Mouse (Mus musculus) kidney, embryonic 15.5 days (tissue): ENCODE measurements around the gene Zbtb8os. TPM values are rescaled to one million over a fixed set of nuclear protein-coding genes. Genes with fewer than 3 reads are reported as not detected.
A peak's percentile ranks its signal among the peaks of the same experiment; 100 is the strongest.

Experiments used
- ATAC-seq: fragments of 200-750 bp; cut with Nextera tagmentation; replicated peaks from 2 replicates; pipeline ENCODE4 v1.8.0; 2017; ENCODE audit warnings: moderate TSS enrichment; ENCODE audit not compliant: low FRiP score
- H3K27ac ChIP-seq: fragments of 300-500 bp; sonication (generic); 2 replicates; pipeline ENCODE4 v1.5.1; 2015; ENCODE audit warnings: mild to moderate bottlenecking, inconsistent platforms
- H3K27me3 ChIP-seq: fragments of 300-500 bp; sonication (generic); 2 replicates; pipeline ENCODE4 v1.6.1; 2015; ENCODE audit warnings: inconsistent platforms
- H3K36me3 ChIP-seq: fragments of 300-500 bp; sonication (generic); 2 replicates; pipeline ENCODE4 v1.6.1; 2015; ENCODE audit warnings: inconsistent platforms
- H3K4me1 ChIP-seq: fragments of 300-500 bp; sonication (generic); 2 replicates; pipeline ENCODE4 v1.6.1; 2015; ENCODE audit warnings: inconsistent platforms
- H3K4me2 ChIP-seq: fragments of 300-500 bp; sonication (generic); 2 replicates; pipeline ENCODE4 v1.6.1; 2015; ENCODE audit warnings: moderate library complexity, mild to moderate bottlenecking, inconsistent platforms
- H3K4me3 ChIP-seq: fragments of 300-500 bp; sonication (generic); replicated peaks from 2 replicates; pipeline ENCODE4 v1.5.1; 2015; ENCODE audit warnings: mild to moderate bottlenecking, inconsistent platforms
- H3K9ac ChIP-seq: fragments of 300-500 bp; sonication (generic); 2 replicates; pipeline ENCODE4 v1.6.1; 2015; ENCODE audit warnings: mild to moderate bottlenecking, inconsistent platforms
- H3K9me3 ChIP-seq: fragments of 300-500 bp; sonication (generic); replicated peaks from 2 replicates; pipeline ENCODE4 v1.6.1; 2016; ENCODE audit warnings: inconsistent platforms
- WGBS: fragments of 180-500 bp; shearing (Covaris S2); methylation state at CpG from one replicate; pipeline ENCODE4 v1.1.7; 2015; ENCODE audit warnings: mixed read lengths; 5-methylcytosine and 5-hydroxymethylcytosine counted together
- polyA plus RNA-seq: library from polyadenylated mRNA; unstranded; fragments of >200 nt; fragmentation: Nextera tagmentation; extraction: Ambion mirVana; gene quantifications from 2 replicates; pipeline ENCODE4 v1.2.1, GENCODE M21; 2015

Zbtb8os gene
- polyA plus RNA-seq, 1 experiment from 2014 or later: 46.9 TPM

- Histone ChIP-seq H3K27ac (no peak overlapping the region), H3K27me3 (no peaks in the 10 kb centered on the region), H3K9ac (no peak overlapping the region), H3K36me3 (no peaks in the 10 kb centered on the region; the same call in 1 of the 2 replicates), H3K4me2 (no peak overlapping the region), H3K4me1 (peaks cover 7% of the 10 kb centered on the region; the same call in 1 of the 2 replicates), H3K4me3 (no peak overlapping the region), H3K9me3 (peaks cover 4% of the 10 kb centered on the region; the same call in 1 of the 2 replicates)
- WGBS: 32% methylated on average over 10 of the region's 10 CpGs
- no peak for ATAC-seq
Observed at GRCm38 (mm10) chr4:129299121-129299520, 36.4 kb upstream of the Zbtb8os start.

DNA sequence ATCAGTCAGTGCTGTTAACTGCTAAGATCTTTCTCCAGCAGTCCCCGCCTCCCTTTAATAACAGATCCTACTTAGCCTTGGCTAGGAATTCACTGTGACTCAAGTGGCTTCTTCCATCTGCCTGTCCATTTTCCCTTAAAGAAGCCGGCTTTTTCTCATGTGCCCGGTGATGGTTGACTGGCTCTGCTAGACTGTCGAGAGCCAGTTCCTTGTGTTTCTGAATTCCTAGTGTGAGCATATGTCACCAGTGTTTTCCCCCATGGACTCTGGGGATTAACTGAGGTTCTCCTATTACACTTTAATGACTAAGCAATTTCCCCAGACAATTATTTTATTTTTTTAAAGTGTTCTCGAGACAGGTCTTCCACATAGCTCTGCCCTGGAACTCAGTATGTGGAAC, 32.1 kb upstream of the Zbtb8os start:
- no peak overlapping the region for H3K4me2 ChIP-seq
- H3K4me1 ChIP-seq: peaks cover 7% of the 10 kb centered on the region; the same call in 1 of the 2 replicates
- ATAC-seq: no peak
- peaks cover 30% of the 10 kb centered on the region for H3K36me3 ChIP-seq
- no peak overlapping the region for H3K27ac ChIP-seq
- H3K27me3 ChIP-seq: no peaks in the 10 kb centered on the region
- H3K9ac ChIP-seq: no peak overlapping the region
- H3K4me3 ChIP-seq: no peak overlapping the region
- WGBS: 49% methylated on average over 5 of the region's 5 CpGs
- H3K9me3 ChIP-seq: peaks cover 4% of the 10 kb centered on the region; the same call in 1 of the 2 replicates

GRCm38 (mm10) chr4:129303816-129304215, 31.7 kb upstream of the Zbtb8os start:
- ATAC-seq: no peak
- H3K27me3 ChIP-seq: no peaks in the 10 kb centered on the region

DNA sequence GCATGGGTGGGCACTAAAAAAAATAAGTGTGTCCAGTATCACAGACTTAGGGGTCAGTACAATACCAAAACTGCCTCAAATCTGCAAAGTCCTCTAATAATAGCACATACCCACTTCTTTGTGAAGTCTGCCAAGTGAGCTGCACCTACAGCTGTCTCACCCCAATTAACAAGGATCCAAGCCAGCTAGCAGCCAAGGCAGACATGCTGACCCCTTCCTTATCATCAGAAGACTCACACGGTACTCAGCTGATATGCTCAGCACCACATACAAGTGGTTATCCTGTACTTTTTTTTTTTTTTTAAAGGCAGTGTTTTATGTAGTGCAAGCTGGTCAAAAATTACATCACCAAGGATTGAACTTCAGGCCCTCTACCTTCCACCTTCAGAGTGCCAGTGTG, 31.2 kb upstream of the Zbtb8os start:
- Histone ChIP-seq H3K27ac (no peak overlapping the region), H3K27me3 (no peaks in the 10 kb centered on the region), H3K9ac (no peak overlapping the region), H3K4me2 (no peak overlapping the region), H3K9me3 (peaks cover 4% of the 10 kb centered on the region; the same call in 1 of the 2 replicates), H3K4me3 (no peak overlapping the region), H3K4me1 (peaks cover 4% of the 10 kb centered on the region; the same call in 1 of the 2 replicates), H3K36me3 (peaks cover 39% of the 10 kb centered on the region)
- WGBS: 68% methylated on average over 1 of the region's 1 CpGs
- ATAC-seq: no peak

More at GRCm38 (mm10) chr4:129303816-129304215, 31.7 kb upstream of the Zbtb8os start:
- Histone ChIP-seq H3K4me3 (no peak overlapping the region), H3K36me3 (peaks cover 35% of the 10 kb centered on the region), H3K4me2 (no peak overlapping the region), H3K9ac (no peak overlapping the region), H3K9me3 (peaks cover 4% of the 10 kb centered on the region; the same call in 1 of the 2 replicates), H3K27ac (0 out of 2 replicates have a peak overlapping the region, but pooled peaks have one; percentile 9), H3K4me1 (peaks cover 7% of the 10 kb centered on the region; the same call in 1 of the 2 replicates)
- WGBS: 80% methylated on average over 9 of the region's 9 CpGs

GRCm38 (mm10) chr4:129307936-129308335, 27.6 kb upstream of the Zbtb8os start:
- no peak overlapping the region for H3K9ac ChIP-seq
- WGBS: 92% methylated on average over 1 of the region's 1 CpGs
- peaks cover 75% of the 10 kb centered on the region for H3K36me3 ChIP-seq
- no peak for ATAC-seq
- no peaks in the 10 kb centered on the region for H3K27me3 ChIP-seq
- no peak overlapping the region for H3K4me3 ChIP-seq
- H3K4me2 ChIP-seq: no peak overlapping the region
- H3K4me1 ChIP-seq: 0 out of 2 replicates have a peak, but pooled peaks cover 2% of the 10 kb centered on the region
- H3K27ac ChIP-seq: no peak overlapping the region
- no peaks in the 10 kb centered on the region for H3K9me3 ChIP-seq

DNA sequence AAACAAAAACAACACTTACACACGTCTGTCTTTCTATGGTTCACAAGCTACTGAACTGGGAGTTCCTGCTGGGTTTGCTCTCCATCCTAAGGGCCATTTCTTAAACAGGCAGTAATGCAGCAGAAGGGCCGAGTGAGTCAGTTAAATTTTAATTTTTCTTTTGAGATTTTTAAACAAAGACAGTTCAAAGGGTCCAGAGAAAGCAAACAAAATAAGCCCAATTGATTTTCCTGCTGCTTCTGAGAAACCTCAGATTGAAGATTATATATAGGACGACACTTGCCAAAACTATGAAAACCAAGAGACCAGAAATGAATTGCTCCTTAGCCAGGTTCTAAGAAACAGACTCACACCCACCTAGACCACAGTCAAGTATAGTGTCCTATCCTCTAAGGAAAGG, 21.6 kb upstream of the Zbtb8os start:
- Histone ChIP-seq H3K27ac (no peak overlapping the region), H3K36me3 (peaks cover 97% of the 10 kb centered on the region), H3K4me2 (no peak overlapping the region), H3K4me1 (no peaks in the 10 kb centered on the region), H3K27me3 (no peaks in the 10 kb centered on the region), H3K9ac (no peak overlapping the region), H3K4me3 (no peak overlapping the region), H3K9me3 (no peaks in the 10 kb centered on the region)
- WGBS: 82% methylated on average over 3 of the region's 3 CpGs
- no peak for ATAC-seq

DNA sequence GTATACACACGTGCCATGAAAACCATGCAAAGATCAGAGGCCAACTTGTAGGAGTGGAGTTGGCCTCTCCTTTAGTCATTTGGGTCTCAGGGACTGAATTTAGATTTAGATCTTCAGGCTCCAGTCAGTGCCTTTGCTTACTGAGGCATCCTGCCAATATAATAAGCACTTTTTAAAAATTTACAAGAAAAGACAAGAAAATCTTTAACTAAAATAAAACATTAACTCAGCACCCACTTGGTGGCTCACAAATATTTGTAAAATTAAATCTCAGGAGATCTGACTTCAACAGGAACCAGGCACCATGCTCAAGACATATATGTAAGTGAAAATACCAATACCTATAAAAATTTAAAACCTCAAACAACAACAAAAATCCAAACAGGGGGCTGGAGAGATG, 14.6 kb upstream of the Zbtb8os start:
- Histone ChIP-seq H3K9me3 (no peaks in the 10 kb centered on the region), H3K27ac (no peak overlapping the region), H3K4me2 (no peak overlapping the region), H3K9ac (no peak overlapping the region), H3K36me3 (peaks cover 94% of the 10 kb centered on the region), H3K4me3 (no peak overlapping the region), H3K4me1 (no peaks in the 10 kb centered on the region), H3K27me3 (no peaks in the 10 kb centered on the region)
- 73% methylated on average over 1 of the region's 1 CpGs for WGBS
- no peak for ATAC-seq

- no peak for ATAC-seq
- Histone ChIP-seq H3K4me2 (no peak overlapping the region), H3K9ac (no peak overlapping the region), H3K27ac (no peak overlapping the region), H3K9me3 (no peaks in the 10 kb centered on the region), H3K4me3 (no peak overlapping the region), H3K27me3 (no peaks in the 10 kb centered on the region), H3K4me1 (0 out of 2 replicates have a peak, but pooled peaks cover 6% of the 10 kb centered on the region), H3K36me3 (peaks cover 94% of the 10 kb centered on the region)
- WGBS: 97% methylated on average over 5 of the region's 5 CpGs
Observed at GRCm38 (mm10) chr4:129322042-129322441, 13.5 kb upstream of the Zbtb8os start.

- Histone ChIP-seq H3K4me3 (no peak overlapping the region), H3K4me2 (no peak overlapping the region), H3K36me3 (peaks cover 94% of the 10 kb centered on the region), H3K9me3 (no peaks in the 10 kb centered on the region), H3K4me1 (0 out of 2 replicates have a peak, but pooled peaks cover 6% of the 10 kb centered on the region), H3K27me3 (no peaks in the 10 kb centered on the region), H3K9ac (no peak overlapping the region), H3K27ac (no peak overlapping the region)
- ATAC-seq: no peak
- 93% methylated on average over 1 of the region's 1 CpGs for WGBS
Observed at GRCm38 (mm10) chr4:129323491-129323890, 12.0 kb upstream of the Zbtb8os start.

- H3K4me3 ChIP-seq: no peak overlapping the region
- peaks cover 95% of the 10 kb centered on the region for H3K36me3 ChIP-seq
- 89% methylated on average over 1 of the region's 1 CpGs for WGBS
- H3K4me2 ChIP-seq: no peak overlapping the region
- H3K4me1 ChIP-seq: 0 out of 2 replicates have a peak, but pooled peaks cover 6% of the 10 kb centered on the region
- H3K9me3 ChIP-seq: no peaks in the 10 kb centered on the region
- H3K27me3 ChIP-seq: no peaks in the 10 kb centered on the region
- H3K9ac ChIP-seq: no peak overlapping the region
- no peak overlapping the region for H3K27ac ChIP-seq
- ATAC-seq: no peak
Observed at GRCm38 (mm10) chr4:129324756-129325155, 10.7 kb upstream of the Zbtb8os start.

- Histone ChIP-seq H3K27ac (no peak overlapping the region), H3K9me3 (no peaks in the 10 kb centered on the region), H3K4me3 (no peak overlapping the region), H3K27me3 (no peaks in the 10 kb centered on the region), H3K36me3 (peaks cover 95% of the 10 kb centered on the region), H3K4me2 (no peak overlapping the region), H3K4me1 (peaks cover 16% of the 10 kb centered on the region), H3K9ac (no peak overlapping the region)
- ATAC-seq: no peak
- 79% methylated on average over 1 of the region's 1 CpGs for WGBS
Observed at GRCm38 (mm10) chr4:129326191-129326590, 9.3 kb upstream of the Zbtb8os start.

- H3K4me2 ChIP-seq: peak overlapping the region; percentile 66
- H3K9ac ChIP-seq: 0 out of 2 replicates have a peak overlapping the region, but pooled peaks have one; percentile 21
- WGBS: 20% methylated on average over 1 of the region's 1 CpGs
- no peak overlapping the region for H3K27ac ChIP-seq
- H3K27me3 ChIP-seq: no peaks in the 10 kb centered on the region
- H3K36me3 ChIP-seq: peaks cover 58% of the 10 kb centered on the region
- H3K9me3 ChIP-seq: no peaks in the 10 kb centered on the region
- H3K4me3 ChIP-seq: peak overlapping the region; percentile 83
- ATAC-seq: no peak
- peaks cover 47% of the 10 kb centered on the region for H3K4me1 ChIP-seq
Observed at GRCm38 (mm10) chr4:129332846-129333245, 2.6 kb upstream of the Zbtb8os start.
